Mouse (Mus musculus) intestine, postnatal 0 days (tissue): Measurements from ENCODE around the gene Afdn. TPM values are rescaled to one million over a fixed set of nuclear protein-coding genes. Genes with fewer than 3 reads are reported as not detected.
A peak's percentile ranks its signal among the peaks of the same experiment; 100 is the strongest.

Experiments
- ATAC-seq: fragments of 200-750 bp; cut with Nextera tagmentation; 2 replicates; pipeline ENCODE4 v1.8.0; 2017; ENCODE audit warnings: mild to moderate bottlenecking, moderate TSS enrichment, moderate library complexity
- H3K27ac ChIP-seq: fragments of 300-500 bp; sonication (generic); 2 replicates; pipeline ENCODE4 v1.5.1; 2014; ENCODE audit warnings: mild to moderate bottlenecking, low read depth, low read length, moderate library complexity
- H3K27me3 ChIP-seq: fragments of 300-500 bp; sonication (generic); replicated peaks from 2 replicates; pipeline ENCODE4 v1.6.1; 2014; ENCODE audit warnings: low read length, mixed read lengths; ENCODE audit not compliant: control insufficient read depth, insufficient read depth
- H3K36me3 ChIP-seq: fragments of 300-500 bp; sonication (generic); 2 replicates; pipeline ENCODE4 v1.6.1; 2014; ENCODE audit warnings: mild to moderate bottlenecking, moderate library complexity; ENCODE audit not compliant: control insufficient read depth, insufficient read depth
- H3K4me1 ChIP-seq: fragments of 300-500 bp; sonication (generic); replicated peaks from 2 replicates; pipeline ENCODE4 v1.6.1; 2014; ENCODE audit warnings: antibody characterized with exemption, low read length, mixed read lengths; ENCODE audit not compliant: control insufficient read depth, insufficient read depth
- H3K4me2 ChIP-seq: fragments of 300-500 bp; sonication (generic); replicated peaks from 2 replicates; pipeline ENCODE4 v1.6.1; 2014; ENCODE audit warnings: low read depth, mild to moderate bottlenecking, moderate library complexity
- H3K4me3 ChIP-seq: fragments of 300-500 bp; sonication (generic); 2 replicates; pipeline ENCODE4 v1.5.1; 2014; ENCODE audit warnings: low read depth, low read length
- H3K9ac ChIP-seq: fragments of 300-500 bp; sonication (generic); 2 replicates; pipeline ENCODE4 v1.6.1; 2014; ENCODE audit warnings: mild to moderate bottlenecking, low read depth, low read length
- H3K9me3 ChIP-seq: fragments of 300-500 bp; sonication (generic); 2 replicates; pipeline ENCODE4 v1.6.1; 2016; ENCODE audit warnings: mixed run types; ENCODE audit not compliant: control insufficient read depth
- CTCF ChIP-seq: sonication (generic); IDR thresholded peaks from 2 replicates; pipeline ENCODE4 v1.5.1; 2016; ENCODE audit warnings: low read depth, mild to moderate bottlenecking, control low read depth, antibody characterized with exemption, moderate library complexity
- WGBS: fragments of 180-500 bp; shearing (Covaris S2); extraction: QIAGEN DNeasy Blood & Tissue Kit; methylation state at CpG from one replicate; pipeline ENCODE4 v1.1.7; 2014; 5-methylcytosine and 5-hydroxymethylcytosine counted together
- polyA plus RNA-seq: library from polyadenylated mRNA; unstranded; fragments of >200 nt; fragmentation: Nextera tagmentation; extraction: Ambion mirVana; gene quantifications from 2 replicates; pipeline ENCODE4 v1.2.1, GENCODE M21; 2015

Gene Afdn
- polyA plus RNA-seq, 1 experiment from 2014 or later = 67.1 TPM

GRCm38 (mm10) chr17:13865340-13865739, 105.0 kb downstream of the Afdn start:
- 90% methylated on average over 5 of the region's 5 CpGs for WGBS
- Histone ChIP-seq H3K27ac (no peak overlapping the region), H3K4me2 (no peak overlapping the region), H3K4me1 (no peaks in the 10 kb centered on the region), H3K9ac (no peak overlapping the region), H3K4me3 (no peak overlapping the region), H3K9me3 (no peaks in the 10 kb centered on the region), H3K36me3 (peaks cover 23% of the 10 kb centered on the region), H3K27me3 (no peaks in the 10 kb centered on the region)
- TF ChIP-seq CTCF = no peak
- no peak for ATAC-seq

GRCm38 (mm10) chr17:13866951-13867351, 106.6 kb downstream of the Afdn start:
- no peaks in the 10 kb centered on the region for H3K4me1 ChIP-seq

GRCm38 (mm10) chr17:13867475-13867874, 107.1 kb downstream of the Afdn start:
- peak; percentile 94 for ATAC-seq
- Histone ChIP-seq H3K27me3 (no peaks in the 10 kb centered on the region), H3K9ac (no peak overlapping the region), H3K4me1 (no peaks in the 10 kb centered on the region), H3K27ac (peak overlapping the region; percentile 64), H3K9me3 (no peaks in the 10 kb centered on the region), H3K4me2 (peak overlapping the region; percentile 57), H3K4me3 (peak overlapping the region; percentile 5; the same call in 1 of the 2 replicates), H3K36me3 (peaks cover 16% of the 10 kb centered on the region)
- no peak for TF ChIP-seq CTCF
- 17% methylated on average over 6 of the region's 6 CpGs for WGBS

More at GRCm38 (mm10) chr17:13866951-13867351, 106.6 kb downstream of the Afdn start:
- H3K9me3 ChIP-seq = no peaks in the 10 kb centered on the region
- H3K27ac ChIP-seq = peak overlapping the region; percentile 64; the same call in 1 of the 2 replicates
- peaks cover 16% of the 10 kb centered on the region for H3K36me3 ChIP-seq
- 42% methylated on average over 3 of the region's 3 CpGs for WGBS
- peak overlapping the region; percentile 57 for H3K4me2 ChIP-seq
- ATAC-seq = no peak
- TF ChIP-seq CTCF = no peak
- H3K27me3 ChIP-seq = no peaks in the 10 kb centered on the region
- H3K9ac ChIP-seq = no peak overlapping the region
- no peak overlapping the region for H3K4me3 ChIP-seq

- ATAC-seq = no peak
- no peaks in the 10 kb centered on the region for H3K9me3 ChIP-seq
- H3K27me3 ChIP-seq = no peaks in the 10 kb centered on the region
- no peaks in the 10 kb centered on the region for H3K4me1 ChIP-seq
- H3K27ac ChIP-seq = no peak overlapping the region
- H3K4me2 ChIP-seq = no peak overlapping the region
- WGBS = 93% methylated on average over 1 of the region's 1 CpGs
- H3K36me3 ChIP-seq = peaks cover 6% of the 10 kb centered on the region; the same call in 1 of the 2 replicates
- TF ChIP-seq CTCF = no peak
- H3K4me3 ChIP-seq = no peak overlapping the region
- no peak overlapping the region for H3K9ac ChIP-seq
These were observed 109.9 kb downstream of the Afdn start for GRCm38 (mm10) chr17:13870236-13870635.

GRCm38 (mm10) chr17:13874245-13874644, 113.9 kb downstream of the Afdn start:
- no peaks in the 10 kb centered on the region for H3K4me1 ChIP-seq
- no peak overlapping the region for H3K9ac ChIP-seq
- no peaks in the 10 kb centered on the region for H3K9me3 ChIP-seq
- H3K4me3 ChIP-seq = no peak overlapping the region
- WGBS = 88% methylated on average over 1 of the region's 1 CpGs
- no peak for TF ChIP-seq CTCF
- H3K27ac ChIP-seq = no peak overlapping the region
- no peak for ATAC-seq
- H3K27me3 ChIP-seq = no peaks in the 10 kb centered on the region
- H3K36me3 ChIP-seq = peaks cover 14% of the 10 kb centered on the region; the same call in 1 of the 2 replicates
- H3K4me2 ChIP-seq = no peak overlapping the region

- no peak for TF ChIP-seq CTCF
- H3K4me3 ChIP-seq = no peak overlapping the region
- no peak overlapping the region for H3K9ac ChIP-seq
- peaks cover 23% of the 10 kb centered on the region for H3K36me3 ChIP-seq
- H3K4me2 ChIP-seq = no peak overlapping the region
- H3K4me1 ChIP-seq = no peaks in the 10 kb centered on the region
- no peak for ATAC-seq
- H3K27me3 ChIP-seq = no peaks in the 10 kb centered on the region
- no peak overlapping the region for H3K27ac ChIP-seq
- no peaks in the 10 kb centered on the region for H3K9me3 ChIP-seq
These were observed 117.1 kb downstream of the Afdn start for GRCm38 (mm10) chr17:13877460-13877859.

- 87% methylated on average over 1 of the region's 1 CpGs for WGBS
- peaks cover 34% of the 10 kb centered on the region for H3K36me3 ChIP-seq
- no peaks in the 10 kb centered on the region for H3K27me3 ChIP-seq
- no peak for ATAC-seq
- no peak overlapping the region for H3K4me3 ChIP-seq
- no peak overlapping the region for H3K9ac ChIP-seq
- H3K27ac ChIP-seq = no peak overlapping the region
- no peaks in the 10 kb centered on the region for H3K9me3 ChIP-seq
- no peak overlapping the region for H3K4me2 ChIP-seq
- no peaks in the 10 kb centered on the region for H3K4me1 ChIP-seq
- no peak for TF ChIP-seq CTCF
These were observed 119.4 kb downstream of the Afdn start for GRCm38 (mm10) chr17:13879731-13880130.
